In the genomic region with DNA sequence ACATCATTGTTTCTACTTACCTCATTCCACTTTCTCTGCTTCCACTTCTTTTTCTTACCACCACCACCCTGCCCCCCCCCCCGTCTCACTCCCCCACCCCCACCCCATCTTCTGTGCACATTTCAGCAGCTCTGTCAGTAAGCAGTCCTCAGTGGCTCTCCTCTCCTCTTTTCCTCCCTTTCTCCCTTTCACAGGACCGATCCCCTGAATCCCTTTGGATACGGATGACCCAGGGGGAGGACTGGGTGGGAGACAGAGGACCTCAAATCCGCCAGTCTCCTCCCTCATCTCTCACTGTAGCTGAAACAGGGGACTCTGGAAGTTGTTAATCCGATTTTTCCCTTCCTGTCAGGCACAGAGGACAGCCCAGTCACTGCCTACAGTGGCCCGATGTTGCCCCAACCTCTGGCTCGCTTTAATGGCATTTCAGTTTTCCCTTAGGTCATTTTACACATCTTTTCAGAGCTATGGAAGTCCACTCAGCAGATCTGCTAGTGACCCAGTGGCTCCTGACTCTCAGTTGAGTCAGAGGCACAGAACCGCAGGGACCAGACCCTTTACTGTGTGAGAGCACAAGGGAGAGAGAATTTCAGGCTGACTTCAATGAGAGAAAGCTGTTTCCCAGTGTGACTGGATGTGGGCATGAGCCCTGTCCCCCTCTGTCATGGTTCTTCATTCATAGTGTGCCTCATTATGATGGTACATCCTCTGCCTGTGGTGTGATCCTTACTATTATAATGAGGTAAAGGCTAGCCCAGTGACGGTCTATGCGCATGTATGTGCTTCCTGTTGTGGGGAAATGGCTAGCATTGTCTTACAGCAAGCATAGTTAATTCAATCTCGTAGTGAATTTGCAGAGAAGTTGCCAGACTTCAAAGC, we compare ENCODE assay signal across 10 mouse cellular contexts. TPM values are rescaled to one million over a fixed set of nuclear protein-coding genes. Genes with fewer than 3 reads are reported as not detected.
DNase-seq lines count a peak whose midpoint lies in the region; ATAC-seq lines count a peak whose summit lies in the region.
"Had no signal": no experiment of that assay in that cellular context is flagged by ENCODE, and none has a peak within 500 bp of the region (broad histone marks: within the 10 kb centered on the region; RNA-seq: fewer than 3 reads in every experiment).

No protein-coding gene starts in this region.

- no peak for DNase-seq in heart, adult 8-10 months (ENCODE audit: low spot score)
- no peak for DNase-seq in hindbrain, embryonic 11.5 days (ENCODE audit: low spot score)
- no peak for DNase-seq in midbrain, embryonic 14.5 days
- no peak for DNase-seq in adrenal gland, postnatal 36 days
- no peak for DNase-seq in frontal cortex, adult 2 months (ENCODE audit: extremely low spot score in 1 of 2, low spot score in 1 of 2)
- no peak for DNase-seq in left cerebral cortex, postnatal 25 days (ENCODE audit: low spot score in 2 of 2)
- DNase-seq: kidney, adult 9 months; right cerebral cortex, postnatal 14 days had no signal

- H3K9me3 ChIP-seq in heart, embryonic 15.5 days (replicated peaks), result no peaks in the 10 kb centered on the region
- no peaks in the 10 kb centered on the region for H3K9me3 ChIP-seq in hindbrain, embryonic 11.5 days (ENCODE audit: control insufficient read depth, low read length)
- no peaks in the 10 kb centered on the region for H3K9me3 ChIP-seq in midbrain, embryonic 14.5 days (ENCODE audit: control insufficient read depth, low read length)

- 25% methylated on average over 11 of the region's 11 CpGs for WGBS in heart, embryonic 15.5 days
- WGBS in hindbrain, embryonic 11.5 days, result 21% methylated on average over 11 of the region's 11 CpGs
- 11% methylated on average over 11 of the region's 11 CpGs for WGBS in midbrain, embryonic 14.5 days

- no peaks in the 10 kb centered on the region for H3K36me3 ChIP-seq in heart, embryonic 15.5 days
- H3K36me3 ChIP-seq in hindbrain, embryonic 11.5 days (ENCODE audit: control insufficient read depth, insufficient read depth, low read length), result no peaks in the 10 kb centered on the region
- no peaks in the 10 kb centered on the region for H3K36me3 ChIP-seq in midbrain, embryonic 14.5 days (ENCODE audit: control insufficient read depth, insufficient read depth, low read length)

- no peak overlapping the region for H3K4me3 ChIP-seq in heart, embryonic 15.5 days
- no peak overlapping the region for H3K4me3 ChIP-seq in hindbrain, embryonic 11.5 days (ENCODE audit: low read depth, low read length)
- H3K4me3 ChIP-seq in midbrain, embryonic 14.5 days (replicated peaks; ENCODE audit: low read depth, low read length), result no peak overlapping the region

- ATAC-seq in heart, embryonic 15.5 days (replicated peaks; ENCODE audit: insufficient number of reproducible peaks, insufficient read depth, low FRiP score, low read depth), result no peak
- peak; percentile 46 for ATAC-seq in common myeloid progenitor, adult 5-6 weeks (replicated peaks; ENCODE audit: low read depth, poor library complexity, severe bottlenecking)
- ATAC-seq in hindbrain, embryonic 11.5 days (ENCODE audit: low FRiP score), result peak; percentile 37
- ATAC-seq in midbrain, embryonic 14.5 days (ENCODE audit: low FRiP score, low TSS enrichment), result peak; percentile 54; the same call in 1 of the 2 replicates

- H3K4me2 ChIP-seq in heart, embryonic 15.5 days, result peak overlapping the region; percentile 4; the same call in 1 of the 2 replicates
- H3K4me2 ChIP-seq in hindbrain, embryonic 11.5 days (replicated peaks; ENCODE audit: low read depth, low read length), result no peak overlapping the region
- H3K4me2 ChIP-seq in midbrain, embryonic 14.5 days (ENCODE audit: low read length), result peak overlapping the region; percentile 21; the same call in 1 of the 2 replicates

- no peak overlapping the region for H3K27ac ChIP-seq in heart, embryonic 15.5 days
- H3K27ac ChIP-seq in hindbrain, embryonic 11.5 days (ENCODE audit: low read depth, low read length), result peak overlapping the region; percentile 5; the same call in 1 of the 2 replicates
- H3K27ac ChIP-seq in midbrain, embryonic 14.5 days (replicated peaks; ENCODE audit: low read depth, low read length), result peak overlapping the region; percentile 57

- H3K9ac ChIP-seq in heart, embryonic 15.5 days, result no peak overlapping the region
- H3K9ac ChIP-seq in hindbrain, embryonic 11.5 days (ENCODE audit: low read depth, low read length), result no peak overlapping the region
- H3K9ac ChIP-seq in midbrain, embryonic 14.5 days (replicated peaks; ENCODE audit: low read length), result no peak overlapping the region; the same call in 1 of the 2 replicates

- peaks cover 10% of the 10 kb centered on the region for H3K4me1 ChIP-seq in heart, embryonic 15.5 days (replicated peaks)
- no peaks in the 10 kb centered on the region for H3K4me1 ChIP-seq in hindbrain, embryonic 11.5 days (replicated peaks; ENCODE audit: control insufficient read depth, insufficient read depth, low read length)
- H3K4me1 ChIP-seq in midbrain, embryonic 14.5 days (ENCODE audit: control insufficient read depth, insufficient read depth, low read length), result peaks cover 45% of the 10 kb centered on the region

- intact Hi-C loops in left cerebral cortex, postnatal 25 days (cut with DNase I), result no loop called here

- H3K27me3 ChIP-seq in heart, embryonic 15.5 days, result no peaks in the 10 kb centered on the region
- no peaks in the 10 kb centered on the region for H3K27me3 ChIP-seq in hindbrain, embryonic 11.5 days (ENCODE audit: control insufficient read depth, insufficient read depth, low read length)
- H3K27me3 ChIP-seq in midbrain, embryonic 14.5 days (ENCODE audit: control insufficient read depth, insufficient read depth, low read length), result no peaks in the 10 kb centered on the region

RNA-seq across cellular contexts. Expression of gene Gm10645, which starts 11.6 kb away (rescaled TPM):
- polyA plus RNA-seq in heart, embryonic 15.5 days (2015; fragmentation: Nextera tagmentation; extraction: Ambion mirVana), result 0.45 and 0.90 TPM in 2 replicates
- not detected for total RNA-seq in heart, adult 8-10 months (2022)
- not detected in 2 replicates for total RNA-seq in common myeloid progenitor, adult 5-6 weeks (2017)
- 6.3 and 8.5 TPM in 2 replicates for polyA plus RNA-seq in hindbrain, embryonic 11.5 days (2014; fragmentation: Nextera tagmentation; extraction: Ambion mirVana)
- polyA plus RNA-seq in midbrain, embryonic 14.5 days (2014; fragmentation: Nextera tagmentation; extraction: Ambion mirVana), result 9.3 and 13.1 TPM in 2 replicates
- total RNA-seq in adrenal gland, postnatal 36 days (2021), result under 1 TPM; 0.36 to 0.43 TPM
- 3.6 and 3.8 TPM in 2 replicates for polyA plus RNA-seq in frontal cortex, adult 2 months (2012; rRNA removed)
- 1 to 10 TPM; 1.6 to 3.0 TPM for total RNA-seq in left cerebral cortex, postnatal 25 days (2021)

RNA-seq across cellular contexts. Expression of gene Tbc1d9, which starts 12.4 kb away (rescaled TPM):
- 0.73 and 1.4 TPM in 2 replicates for polyA plus RNA-seq in heart, embryonic 15.5 days (2015; fragmentation: Nextera tagmentation; extraction: Ambion mirVana)
- total RNA-seq in heart, adult 8-10 months (2022), result 1 to 10 TPM; 1.9 to 3.7 (median 2.8) TPM
- 2.3 and 7.2 TPM in 2 replicates for total RNA-seq in common myeloid progenitor, adult 5-6 weeks (2017)
- 12.8 and 14.8 TPM in 2 replicates for polyA plus RNA-seq in hindbrain, embryonic 11.5 days (2014; fragmentation: Nextera tagmentation; extraction: Ambion mirVana)
- polyA plus RNA-seq in midbrain, embryonic 14.5 days (2014; fragmentation: Nextera tagmentation; extraction: Ambion mirVana), result 21.7 and 22.1 TPM in 2 replicates
- 10 to 100 TPM in 1 of 2 experiments, 1 to 10 TPM in 1; 5.9 to 10.5 TPM for total RNA-seq in adrenal gland, postnatal 36 days (2021)
- 61.8 and 62.4 TPM in 2 replicates for polyA plus RNA-seq in frontal cortex, adult 2 months (2012; rRNA removed)
- total RNA-seq in left cerebral cortex, postnatal 25 days (2021), result 100 to 1,000 TPM in 1 of 2 experiments, 10 to 100 TPM in 1; 98.7 to 106 TPM

Comparison
In these comparisons a context has a peak if more than half of its experiments do, and no peak if none do; other contexts are left out.
1. RNA of gene Tbc1d9, which starts 12.4 kb away (total RNA-seq): 98.7 to 106 TPM in left cerebral cortex, postnatal 25 days; 5.9 to 10.5 TPM in adrenal gland, postnatal 36 days, 2.3 to 7.2 TPM in common myeloid progenitor, adult 5-6 weeks and 1.9 to 3.7 TPM in heart, adult 8-10 months; every median in the first group is over 4 times any median in the second.